Mouse (Mus musculus) G1E (cell line): ENCODE results near the gene Foxn1.

ENCODE experiments used
- CTCF ChIP-seq: IDR thresholded peaks from 2 replicates; pipeline ENCODE4 v1.5.1; 2012; ENCODE audit warnings: low read depth, low read length, inconsistent platforms, mixed read lengths
- GATA2 ChIP-seq: IDR thresholded peaks from 2 replicates; pipeline ENCODE4 v1.6.1; 2012; ENCODE audit warnings: low read depth, low read length, inconsistent platforms, borderline replicate concordance

- TF ChIP-seq CTCF (peak; percentile 37; the same call in 1 of the 2 replicates), GATA2 (no peak)
These were observed 11.0 kb upstream of the Foxn1 start for GRCm38 (mm10) chr11:78397397-78397796.
